Mouse (Mus musculus) hindbrain, embryonic 11.5 days (tissue): ENCODE measurements around the gene Lpgat1. TPM values are rescaled to one million over a fixed set of nuclear protein-coding genes. Genes with fewer than 3 reads are reported as not detected.

Experiments used
- ATAC-seq: fragments of 200-750 bp; cut with Nextera tagmentation; 2 replicates; pipeline ENCODE4 v1.8.0; 2017; ENCODE audit warnings: mild to moderate bottlenecking, moderate TSS enrichment, moderate library complexity; ENCODE audit not compliant: low FRiP score
- DNase-seq: peaks from one replicate; pipeline ENCODE4 v3.0.0-alpha.2; 2015; ENCODE audit warnings: low spot score
- H3K27ac ChIP-seq: fragments of 300-500 bp; sonication (generic); 2 replicates; pipeline ENCODE4 v1.5.1; 2014; ENCODE audit warnings: mild to moderate bottlenecking, low read depth, low read length
- H3K27me3 ChIP-seq: fragments of 300-500 bp; sonication (generic); 2 replicates; pipeline ENCODE4 v1.6.1; 2014; ENCODE audit warnings: mild to moderate bottlenecking, low read length, moderate library complexity, mixed read lengths; ENCODE audit not compliant: control insufficient read depth, insufficient read depth
- H3K36me3 ChIP-seq: fragments of 300-500 bp; sonication (generic); 2 replicates; pipeline ENCODE4 v1.6.1; 2014; ENCODE audit warnings: mild to moderate bottlenecking, low read length, moderate library complexity, mixed read lengths; ENCODE audit not compliant: control insufficient read depth, insufficient read depth
- H3K4me1 ChIP-seq: fragments of 300-500 bp; sonication (generic); replicated peaks from 2 replicates; pipeline ENCODE4 v1.6.1; 2014; ENCODE audit warnings: low read length, mixed read lengths; ENCODE audit not compliant: control insufficient read depth, insufficient read depth
- H3K4me2 ChIP-seq: fragments of 300-500 bp; sonication (generic); replicated peaks from 2 replicates; pipeline ENCODE4 v1.6.1; 2014; ENCODE audit warnings: mild to moderate bottlenecking, low read depth, low read length
- H3K4me3 ChIP-seq: fragments of 300-500 bp; sonication (generic); 2 replicates; pipeline ENCODE4 v1.5.1; 2014; ENCODE audit warnings: low read depth, low read length
- H3K9ac ChIP-seq: fragments of 300-500 bp; sonication (generic); 2 replicates; pipeline ENCODE4 v1.6.1; 2014; ENCODE audit warnings: low read depth, low read length
- H3K9me3 ChIP-seq: fragments of 300-500 bp; sonication (generic); 2 replicates; pipeline ENCODE4 v1.6.1; 2016; ENCODE audit warnings: low read length; ENCODE audit not compliant: control insufficient read depth
- WGBS: fragments of 180-500 bp; shearing (Covaris S2); extraction: QIAGEN DNeasy Blood & Tissue Kit; methylation state at CpG from one replicate; pipeline ENCODE4 v1.1.7; 2014; 5-methylcytosine and 5-hydroxymethylcytosine counted together
- polyA plus RNA-seq: library from polyadenylated mRNA; unstranded; fragments of >200 nt; fragmentation: Nextera tagmentation; extraction: Ambion mirVana; gene quantifications from 2 replicates; pipeline ENCODE4 v1.2.1, GENCODE M21; 2014

Gene Lpgat1
- polyA plus RNA-seq, 1 experiment from 2014 or later: 35.9 TPM

DNA sequence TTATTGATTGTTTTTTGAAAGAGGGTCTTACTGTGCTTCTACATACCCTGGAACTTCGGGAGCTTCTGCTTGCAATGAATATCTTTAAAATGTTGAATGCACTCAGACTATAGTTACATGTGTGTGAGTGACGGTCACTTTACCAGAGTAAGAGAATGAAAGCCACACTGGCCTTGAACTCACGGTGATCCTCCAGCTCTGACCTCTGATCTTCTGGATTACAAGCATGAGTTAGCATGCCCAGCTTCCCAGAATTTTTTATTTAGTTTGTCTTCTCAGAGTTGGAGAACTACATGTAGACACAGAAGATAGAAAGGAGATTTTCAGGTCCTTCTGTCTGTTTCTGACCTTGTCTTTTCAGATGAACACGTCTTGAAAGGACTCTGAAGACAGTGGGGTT is 5.1 kb downstream of the Lpgat1 start:
- no peak for DNase-seq
- no peaks in the 10 kb centered on the region for H3K9me3 ChIP-seq
- H3K36me3 ChIP-seq: no peaks in the 10 kb centered on the region
- H3K9ac ChIP-seq: no peak overlapping the region
- no peaks in the 10 kb centered on the region for H3K4me1 ChIP-seq
- 81% methylated on average over 4 of the region's 4 CpGs for WGBS
- H3K27me3 ChIP-seq: no peaks in the 10 kb centered on the region
- H3K4me3 ChIP-seq: no peak overlapping the region
- H3K27ac ChIP-seq: no peak overlapping the region
- H3K4me2 ChIP-seq: no peak overlapping the region
- no peak for ATAC-seq

DNA sequence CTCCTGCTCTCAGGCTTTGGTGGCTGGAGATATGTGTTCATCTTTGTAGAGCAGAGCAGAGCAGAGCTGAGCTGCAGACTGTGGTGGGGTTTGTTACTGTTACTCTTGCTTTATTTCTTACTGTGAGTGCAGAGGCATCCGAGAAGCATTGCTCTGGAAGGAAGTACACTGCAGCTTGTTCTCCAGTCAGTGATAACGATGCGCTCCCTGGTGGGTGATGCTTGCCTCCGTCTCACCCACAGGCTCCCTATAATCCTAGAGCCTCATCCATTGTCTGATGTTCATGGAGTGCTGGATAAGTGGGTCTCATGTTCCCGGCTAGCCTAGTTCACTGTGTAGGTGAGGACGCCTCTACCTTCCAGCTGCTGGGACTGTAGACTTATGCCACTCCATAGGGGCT is 6.0 kb downstream of the Lpgat1 start:
- Histone ChIP-seq H3K36me3 (0 out of 2 replicates have a peak, but pooled peaks cover 2% of the 10 kb centered on the region), H3K9ac (no peak overlapping the region), H3K4me3 (no peak overlapping the region), H3K4me2 (no peak overlapping the region), H3K27me3 (no peaks in the 10 kb centered on the region), H3K9me3 (no peaks in the 10 kb centered on the region), H3K27ac (no peak overlapping the region), H3K4me1 (no peaks in the 10 kb centered on the region)
- DNase-seq (no peak), ATAC-seq (no peak)
- whole genome bisulfite sequencing: 77% methylated on average over 6 of the region's 6 CpGs

DNA sequence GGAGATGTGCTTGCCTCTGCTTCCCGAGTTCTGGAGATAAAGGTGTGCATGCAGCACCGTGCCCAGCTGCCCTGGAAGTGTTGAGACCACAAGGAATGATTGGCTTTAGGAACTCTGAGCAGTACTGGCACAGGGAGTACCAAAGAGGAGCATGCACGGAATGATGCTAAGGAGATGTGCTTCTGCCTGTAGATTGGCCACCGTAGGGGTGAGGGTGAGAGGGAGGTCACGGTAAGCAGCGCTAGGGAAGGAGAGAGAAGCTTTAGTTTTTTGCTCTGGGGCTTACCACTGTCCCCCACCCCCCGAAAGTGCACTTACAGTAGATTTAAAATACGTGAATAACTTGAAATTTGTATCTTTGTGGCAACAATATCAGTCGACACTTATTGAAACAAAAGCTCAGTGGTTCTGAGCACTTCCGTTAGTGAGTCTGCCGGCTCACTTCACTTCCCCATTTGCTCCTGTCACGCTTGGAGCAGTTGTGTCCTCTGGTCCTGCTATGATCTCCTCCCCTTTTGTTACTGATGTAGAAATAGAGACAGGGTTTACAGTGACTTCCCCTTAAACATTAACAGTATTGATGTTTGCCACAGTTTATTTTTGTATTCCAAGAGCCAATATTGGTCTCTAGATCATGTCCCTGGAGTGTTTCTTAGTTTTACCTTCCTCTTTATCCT is 6.9 kb downstream of the Lpgat1 start:
- DNase-seq (no peak), ATAC-seq (no peak)
- no peaks in the 10 kb centered on the region for H3K9me3 ChIP-seq
- H3K4me3 ChIP-seq: no peak overlapping the region
- no peak overlapping the region for H3K4me2 ChIP-seq
- H3K27me3 ChIP-seq: no peaks in the 10 kb centered on the region
- H3K36me3 ChIP-seq: 0 out of 2 replicates have a peak, but pooled peaks cover 2% of the 10 kb centered on the region
- H3K27ac ChIP-seq: no peak overlapping the region
- WGBS: 82% methylated on average over 12 of the region's 12 CpGs
- H3K4me1 ChIP-seq: no peaks in the 10 kb centered on the region
- H3K9ac ChIP-seq: no peak overlapping the region

DNA sequence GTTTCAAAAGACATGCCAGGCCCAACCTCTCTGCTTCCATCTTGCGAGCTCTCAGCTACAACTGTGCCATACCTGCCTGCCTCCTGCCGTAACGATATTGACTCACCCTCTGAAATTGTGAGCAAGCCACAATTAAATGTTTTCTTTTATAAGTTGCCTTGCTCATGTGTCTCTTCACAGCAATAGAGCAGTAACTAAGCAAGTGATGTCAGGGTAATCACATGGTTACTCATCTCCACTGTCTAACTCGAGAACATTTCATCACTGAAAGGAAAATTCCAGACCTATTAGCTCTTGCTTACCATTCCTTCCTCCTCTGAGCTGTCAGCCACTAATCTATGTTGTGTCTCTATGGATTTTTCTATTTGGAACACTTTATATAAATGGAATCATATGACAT is 15.0 kb downstream of the Lpgat1 start:
- 90% methylated on average over 4 of the region's 4 CpGs for WGBS
- ATAC-seq (no peak), DNase-seq (no peak)
- H3K36me3 ChIP-seq: 0 out of 2 replicates have a peak, but pooled peaks cover 2% of the 10 kb centered on the region
- H3K4me1 ChIP-seq: no peaks in the 10 kb centered on the region
- H3K9me3 ChIP-seq: no peaks in the 10 kb centered on the region
- H3K9ac ChIP-seq: no peak overlapping the region
- no peak overlapping the region for H3K4me2 ChIP-seq
- H3K27ac ChIP-seq: no peak overlapping the region
- no peaks in the 10 kb centered on the region for H3K27me3 ChIP-seq
- no peak overlapping the region for H3K4me3 ChIP-seq

DNA sequence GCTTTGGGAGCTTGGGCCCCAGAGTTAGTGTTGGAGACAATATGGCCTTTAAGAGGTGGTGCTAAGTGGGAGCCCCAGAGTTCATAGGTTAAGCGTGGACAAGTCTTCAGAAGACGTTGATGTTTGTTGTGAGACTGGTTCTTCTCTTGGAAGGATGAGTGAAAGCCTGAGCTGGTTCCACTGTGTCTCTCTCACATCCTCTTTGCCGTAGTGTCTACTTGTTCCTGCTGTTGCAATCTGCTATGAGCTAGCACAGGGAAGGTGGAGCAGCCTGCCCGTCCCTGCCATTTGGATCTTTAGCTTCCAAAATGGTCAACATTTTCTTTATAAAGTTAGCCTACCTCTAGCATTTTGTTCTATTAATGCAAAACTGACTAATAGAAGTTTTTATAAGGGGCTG is 16.2 kb downstream of the Lpgat1 start:
- H3K9me3 ChIP-seq: no peaks in the 10 kb centered on the region
- H3K9ac ChIP-seq: no peak overlapping the region
- no peaks in the 10 kb centered on the region for H3K4me1 ChIP-seq
- H3K27me3 ChIP-seq: no peaks in the 10 kb centered on the region
- H3K4me3 ChIP-seq: no peak overlapping the region
- WGBS: 92% methylated on average over 4 of the region's 4 CpGs
- H3K4me2 ChIP-seq: no peak overlapping the region
- ATAC-seq: no peak
- DNase-seq: no peak
- no peaks in the 10 kb centered on the region for H3K36me3 ChIP-seq
- H3K27ac ChIP-seq: no peak overlapping the region

DNA sequence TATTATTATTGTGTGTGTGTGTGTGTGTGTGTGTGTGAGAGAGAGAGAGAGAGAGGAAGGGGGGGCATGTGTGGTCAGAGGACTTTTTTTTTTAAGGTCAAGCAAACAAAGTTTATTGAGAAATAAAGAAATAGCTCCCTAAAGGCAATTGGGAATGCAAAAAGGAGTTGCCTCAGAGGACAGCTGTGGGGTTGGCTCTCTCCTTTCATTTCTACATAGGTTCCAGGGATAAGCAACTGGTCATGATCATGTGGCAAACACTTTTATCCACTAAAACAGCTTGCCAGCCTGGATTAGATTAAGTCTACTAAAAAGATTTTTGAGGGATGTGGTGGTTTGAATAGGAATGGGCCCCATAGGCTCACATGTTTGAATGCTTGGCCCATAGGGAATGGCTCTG is 18.8 kb downstream of the Lpgat1 start:
- no peak for ATAC-seq
- no peak for DNase-seq
- H3K4me1 ChIP-seq: no peaks in the 10 kb centered on the region
- H3K36me3 ChIP-seq: no peaks in the 10 kb centered on the region
- no peaks in the 10 kb centered on the region for H3K27me3 ChIP-seq
- no peak overlapping the region for H3K4me2 ChIP-seq
- H3K27ac ChIP-seq: no peak overlapping the region
- no peaks in the 10 kb centered on the region for H3K9me3 ChIP-seq
- H3K4me3 ChIP-seq: no peak overlapping the region
- H3K9ac ChIP-seq: no peak overlapping the region

DNA sequence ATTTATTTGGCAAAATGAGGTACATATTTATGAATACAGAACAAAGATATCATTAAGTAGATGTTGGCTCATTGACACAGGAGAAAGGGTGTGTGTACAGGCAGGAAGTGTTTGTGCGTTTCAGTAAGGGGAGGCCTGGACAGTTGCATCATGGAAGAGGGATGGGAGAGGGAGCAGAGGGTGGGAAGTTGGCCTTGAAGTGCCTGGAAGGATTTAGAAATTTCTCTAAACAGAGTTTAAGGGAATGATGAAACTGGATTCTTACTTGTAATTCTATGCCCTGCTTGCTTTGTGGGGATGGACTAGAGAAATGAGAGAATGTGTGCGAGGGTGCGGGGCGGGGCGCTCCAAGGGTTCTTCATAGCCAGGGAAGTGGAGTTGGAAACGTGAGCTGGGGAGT is 20.2 kb downstream of the Lpgat1 start:
- Histone ChIP-seq H3K4me1 (no peaks in the 10 kb centered on the region), H3K27me3 (no peaks in the 10 kb centered on the region), H3K4me2 (no peak overlapping the region), H3K27ac (no peak overlapping the region), H3K9me3 (no peaks in the 10 kb centered on the region), H3K36me3 (no peaks in the 10 kb centered on the region), H3K4me3 (no peak overlapping the region), H3K9ac (no peak overlapping the region)
- 89% methylated on average over 6 of the region's 6 CpGs for WGBS
- no peak for DNase-seq
- no peak for ATAC-seq

DNA sequence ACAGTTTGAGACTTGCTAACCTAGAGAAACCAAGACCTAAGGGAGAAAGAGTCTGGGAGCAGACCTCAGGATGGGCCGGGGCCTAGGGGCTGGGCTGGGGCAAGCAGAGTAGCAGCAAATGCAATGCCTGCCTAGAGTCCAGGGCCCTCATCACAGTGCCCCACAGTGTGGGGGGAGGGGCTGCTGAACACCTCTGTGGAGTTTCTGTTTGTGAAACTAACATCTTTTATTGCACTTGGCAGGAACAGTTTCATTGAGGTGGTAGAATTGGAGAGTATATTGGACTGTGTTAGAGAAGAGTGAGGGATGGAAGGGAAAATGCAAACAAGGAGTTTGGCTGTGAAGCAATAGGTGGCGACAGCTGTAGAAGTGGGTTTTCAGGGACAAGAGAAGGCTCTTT is 21.1 kb downstream of the Lpgat1 start:
- ATAC-seq: no peak
- H3K4me1 ChIP-seq: no peaks in the 10 kb centered on the region
- no peaks in the 10 kb centered on the region for H3K9me3 ChIP-seq
- H3K4me2 ChIP-seq: no peak overlapping the region
- H3K9ac ChIP-seq: no peak overlapping the region
- WGBS: 78% methylated on average over 2 of the region's 2 CpGs
- H3K27me3 ChIP-seq: no peaks in the 10 kb centered on the region
- H3K4me3 ChIP-seq: no peak overlapping the region
- H3K36me3 ChIP-seq: no peaks in the 10 kb centered on the region
- no peak overlapping the region for H3K27ac ChIP-seq
- DNase-seq: no peak

DNA sequence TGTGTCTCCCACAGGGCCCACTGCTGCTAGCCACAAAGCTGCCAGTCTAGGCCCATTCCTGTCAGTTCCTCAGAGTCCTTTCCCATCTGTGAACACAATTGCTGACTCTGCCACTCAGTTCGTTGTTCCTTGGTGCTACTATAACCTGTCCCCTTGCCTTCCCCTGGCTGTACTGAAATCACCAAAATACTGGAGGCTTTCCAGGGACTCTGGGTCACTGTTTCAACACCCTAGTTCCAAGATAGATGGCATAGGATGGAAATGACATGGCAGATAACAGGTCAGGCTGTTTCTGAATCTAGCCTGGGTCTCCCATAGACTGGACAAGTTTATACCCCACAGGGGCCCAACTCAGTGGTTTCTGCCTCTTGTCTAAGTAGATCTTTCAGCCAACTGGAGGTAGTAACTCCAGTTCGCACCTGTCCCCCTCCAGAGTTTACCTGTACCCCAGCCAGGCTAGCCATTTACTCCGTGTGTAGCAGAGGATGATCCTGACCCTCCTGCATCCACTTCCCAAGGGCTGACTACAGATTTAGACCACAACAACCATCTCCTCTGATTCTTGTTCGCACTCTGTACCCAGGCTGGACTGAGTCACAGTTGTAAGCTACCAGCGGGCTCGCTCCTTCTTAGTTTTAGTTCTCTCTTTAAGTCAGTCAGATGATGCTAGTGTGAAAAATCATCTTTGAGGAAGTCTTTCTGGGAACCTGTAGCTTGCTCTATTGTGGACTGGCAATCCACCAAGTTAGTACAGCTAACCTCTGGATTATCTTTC is 23.1 kb downstream of the Lpgat1 start:
- no peak overlapping the region for H3K4me3 ChIP-seq
- 89% methylated on average over 6 of the region's 6 CpGs for WGBS
- no peak overlapping the region for H3K4me2 ChIP-seq
- DNase-seq (no peak), ATAC-seq (no peak)
- no peak overlapping the region for H3K9ac ChIP-seq
- no peaks in the 10 kb centered on the region for H3K27me3 ChIP-seq
- no peaks in the 10 kb centered on the region for H3K36me3 ChIP-seq
- H3K9me3 ChIP-seq: no peaks in the 10 kb centered on the region
- no peaks in the 10 kb centered on the region for H3K4me1 ChIP-seq
- H3K27ac ChIP-seq: no peak overlapping the region
